Mouse (Mus musculus) erythroblast, embryonic 14.5 days (primary cell): Measurements from ENCODE around the gene Tpx2.

ENCODE experiments used
- GATA1 ChIP-seq: IDR thresholded peaks from 2 replicates; pipeline ENCODE4 v1.6.1; 2012; ENCODE audit warnings: low read length, inconsistent platforms, mixed read lengths
- TAL1 ChIP-seq: IDR thresholded peaks from 3 replicates; pipeline ENCODE4 v1.6.1; 2012; ENCODE audit warnings: low read length, inconsistent platforms, mixed read lengths

DNA sequence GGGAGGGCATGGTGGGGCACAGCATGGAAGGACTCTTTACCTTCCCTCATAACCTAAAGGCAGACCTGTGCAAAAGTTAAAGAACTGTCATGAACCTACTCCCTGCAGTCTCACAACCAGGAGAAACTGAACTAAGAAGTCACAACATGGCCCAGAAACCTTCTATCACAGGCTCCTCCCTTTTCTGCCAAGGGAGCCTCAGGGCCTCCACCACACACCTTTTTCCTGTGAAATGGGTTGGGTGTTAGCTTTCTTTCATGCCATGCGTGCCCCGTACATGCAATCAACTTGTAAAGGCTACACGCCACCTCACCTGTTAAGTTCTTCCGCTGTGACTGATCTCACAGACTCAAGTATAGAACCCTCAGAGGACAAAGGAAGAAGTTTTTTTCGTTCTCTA lies 44.7 kb upstream of the Tpx2 start:
- no peak for TF ChIP-seq TAL1
- TF ChIP-seq GATA1, result no peak
